Comparison of ENCODE assay signal across 11 mouse cellular contexts in genomic region chr8:114504889-114505288, GRCm38 (mm10).
DNase-seq lines count a peak whose midpoint lies in the region; ATAC-seq and TF ChIP-seq lines count a peak whose summit lies in the region.
"Had no signal": no experiment of that assay in that cellular context is flagged by ENCODE, and none has a peak within 500 bp of the region (broad histone marks: within the 10 kb centered on the region; RNA-seq: fewer than 3 reads in every experiment).

No protein-coding gene starts in this region.

- WGBS in forebrain, embryonic 10.5 days = 67% methylated on average over 11 of the region's 11 CpGs
- 68% methylated on average over 11 of the region's 11 CpGs for WGBS in forebrain, embryonic 15.5 days
- 56% methylated on average over 11 of the region's 11 CpGs for WGBS in kidney, postnatal 0 days
- WGBS in intestine, embryonic 16.5 days = 41% methylated on average over 11 of the region's 11 CpGs
- 48% methylated on average over 11 of the region's 11 CpGs for WGBS in midbrain, postnatal 0 days

- peaks cover 54% of the 10 kb centered on the region for H3K4me1 ChIP-seq in forebrain, embryonic 10.5 days
- H3K4me1 ChIP-seq in forebrain, embryonic 15.5 days = peaks cover 14% of the 10 kb centered on the region
- no peaks in the 10 kb centered on the region for H3K4me1 ChIP-seq in kidney, postnatal 0 days (replicated peaks; ENCODE audit: insufficient read depth, low read length)
- H3K4me1 ChIP-seq in intestine, embryonic 16.5 days (ENCODE audit: control insufficient read depth, insufficient read depth, low read length) = peaks cover 16% of the 10 kb centered on the region
- no peaks in the 10 kb centered on the region for H3K4me1 ChIP-seq in midbrain, postnatal 0 days (ENCODE audit: insufficient read depth, low read length)

- H3K27me3 ChIP-seq in forebrain, embryonic 10.5 days (ENCODE audit: poor library complexity, severe bottlenecking) = peaks cover 36% of the 10 kb centered on the region; the same call in 1 of the 2 replicates
- H3K27me3 ChIP-seq in forebrain, embryonic 15.5 days = peaks cover 42% of the 10 kb centered on the region
- H3K27me3 ChIP-seq in kidney, postnatal 0 days (ENCODE audit: insufficient read depth, low read length) = no peaks in the 10 kb centered on the region
- no peaks in the 10 kb centered on the region for H3K27me3 ChIP-seq in intestine, embryonic 16.5 days (replicated peaks; ENCODE audit: control insufficient read depth, insufficient read depth, low read length)
- no peaks in the 10 kb centered on the region for H3K27me3 ChIP-seq in midbrain, postnatal 0 days (ENCODE audit: insufficient read depth, low read length)

- peak overlapping the region; percentile 49; the same call in 1 of the 2 replicates for H3K27ac ChIP-seq in forebrain, embryonic 10.5 days
- H3K27ac ChIP-seq in forebrain, embryonic 15.5 days (replicated peaks) = no peak overlapping the region
- H3K27ac ChIP-seq in kidney, postnatal 0 days = no peak overlapping the region
- no peak overlapping the region for H3K27ac ChIP-seq in intestine, embryonic 16.5 days (ENCODE audit: low read length)
- H3K27ac ChIP-seq in midbrain, postnatal 0 days (ENCODE audit: low read depth, low read length) = peak overlapping the region; percentile 55

- no peak overlapping the region for H3K9ac ChIP-seq in forebrain, embryonic 15.5 days (replicated peaks)
- H3K9ac ChIP-seq in kidney, postnatal 0 days (ENCODE audit: low read depth, low read length) = no peak overlapping the region
- H3K9ac ChIP-seq in intestine, embryonic 16.5 days (ENCODE audit: low read depth, low read length) = no peak overlapping the region
- H3K9ac ChIP-seq in midbrain, postnatal 0 days (replicated peaks; ENCODE audit: low read length, poor library complexity, severe bottlenecking) = 0 out of 2 replicates have a peak overlapping the region, but pooled peaks have one; percentile 14

- H3K36me3 ChIP-seq in forebrain, embryonic 10.5 days (replicated peaks) = no peaks in the 10 kb centered on the region
- no peaks in the 10 kb centered on the region for H3K36me3 ChIP-seq in forebrain, embryonic 15.5 days
- no peaks in the 10 kb centered on the region for H3K36me3 ChIP-seq in kidney, postnatal 0 days (ENCODE audit: insufficient read depth, low read length)
- no peaks in the 10 kb centered on the region for H3K36me3 ChIP-seq in intestine, embryonic 16.5 days (ENCODE audit: control insufficient read depth, insufficient read depth, low read length)
- H3K36me3 ChIP-seq in midbrain, postnatal 0 days (ENCODE audit: insufficient read depth, low read length) = no peaks in the 10 kb centered on the region

- H3K9me3 ChIP-seq in forebrain, embryonic 10.5 days = no peaks in the 10 kb centered on the region
- no peaks in the 10 kb centered on the region for H3K9me3 ChIP-seq in forebrain, embryonic 15.5 days
- no peaks in the 10 kb centered on the region for H3K9me3 ChIP-seq in kidney, postnatal 0 days (replicated peaks; ENCODE audit: low read length)
- no peaks in the 10 kb centered on the region for H3K9me3 ChIP-seq in intestine, embryonic 16.5 days (ENCODE audit: control insufficient read depth, low read length)
- no peaks in the 10 kb centered on the region for H3K9me3 ChIP-seq in midbrain, postnatal 0 days (ENCODE audit: low read length)

- DNase-seq in forebrain, embryonic 10.5 days (ENCODE audit: extremely low spot score, low spot score) = no peak
- no peak for DNase-seq in kidney, postnatal 0 days (ENCODE audit: low spot score)
- no peak for DNase-seq in kidney, adult 8-10 months
- DNase-seq in midbrain, postnatal 0 days (ENCODE audit: low spot score) = no peak
- DNase-seq in layer of hippocampus, postnatal 25 days (ENCODE audit: extremely low spot score in 1 of 2, low spot score in 1 of 2) = no peak
- DNase-seq in Muller cell, postnatal 12 days (ENCODE audit: inconsistent ontology term) = no peak
- DNase-seq: adrenal gland, postnatal 10 days; cerebellum, adult 8-10 months; layer of hippocampus, adult 9-11 months had no signal

- H3K4me2 ChIP-seq in forebrain, embryonic 15.5 days (replicated peaks) = no peak overlapping the region
- 0 out of 2 replicates have a peak overlapping the region, but pooled peaks have one; percentile 10 for H3K4me2 ChIP-seq in kidney, postnatal 0 days (ENCODE audit: low read length)
- peak overlapping the region; percentile 24; the same call in 1 of the 2 replicates for H3K4me2 ChIP-seq in intestine, embryonic 16.5 days (ENCODE audit: low read depth, low read length)
- H3K4me2 ChIP-seq in midbrain, postnatal 0 days (ENCODE audit: low read depth, low read length, poor library complexity, severe bottlenecking) = no peak overlapping the region

- H3K4me3 ChIP-seq in forebrain, embryonic 10.5 days = no peak overlapping the region
- no peak overlapping the region for H3K4me3 ChIP-seq in forebrain, embryonic 15.5 days
- H3K4me3 ChIP-seq in kidney, postnatal 0 days (replicated peaks; ENCODE audit: low read depth, low read length) = no peak overlapping the region
- H3K4me3 ChIP-seq in intestine, embryonic 16.5 days (ENCODE audit: low read length) = no peak overlapping the region
- no peak overlapping the region for H3K4me3 ChIP-seq in midbrain, postnatal 0 days (ENCODE audit: low read depth, low read length)

- no peak for TF ChIP-seq CTCF in kidney, postnatal 0 days (IDR thresholded peaks at IDR 0.05; ENCODE audit: low read depth)
- no peak for TF ChIP-seq CTCF in midbrain, postnatal 0 days (IDR thresholded peaks at IDR 0.05)

- no peak for ATAC-seq in forebrain, embryonic 15.5 days (replicated peaks)
- no peak for ATAC-seq in kidney, postnatal 0 days (replicated peaks; ENCODE audit: low FRiP score, low read depth)
- ATAC-seq in intestine, embryonic 16.5 days = peak; percentile 39
- 0 out of 2 replicates have a peak, but pooled peaks have one; percentile 58 for ATAC-seq in midbrain, postnatal 0 days (ENCODE audit: low FRiP score)

Comparison
In these comparisons a context has a peak if more than half of its experiments do, and no peak if none do; other contexts are left out.
1. H3K27ac ChIP-seq: peak in forebrain, embryonic 10.5 days (single experiment) and midbrain, postnatal 0 days (single experiment); none in forebrain, embryonic 15.5 days (single experiment), kidney, postnatal 0 days (single experiment) and intestine, embryonic 16.5 days (single experiment).
2. ATAC-seq: peak in intestine, embryonic 16.5 days (single experiment) and midbrain, postnatal 0 days (single experiment); none in forebrain, embryonic 15.5 days (single experiment) and kidney, postnatal 0 days (single experiment).
3. H3K4me2 ChIP-seq: peak in kidney, postnatal 0 days (single experiment) and intestine, embryonic 16.5 days (single experiment); none in forebrain, embryonic 15.5 days (single experiment) and midbrain, postnatal 0 days (single experiment).